ENCODE assay signal across 12 mouse cellular contexts in genomic region chr12:53841928-53842671, GRCm38 (mm10).
A peak's percentile ranks its signal among the peaks of the same experiment; 100 is the strongest.
DNase-seq lines count a peak whose midpoint lies in the region; ATAC-seq and TF ChIP-seq lines count a peak whose summit lies in the region.
"Had no signal": no experiment of that assay in that cellular context is flagged by ENCODE, and none has a peak within 500 bp of the region (broad histone marks: within the 10 kb centered on the region; RNA-seq: fewer than 3 reads in every experiment).

No protein-coding gene starts in this region.

- no peak for DNase-seq in liver, embryonic 13.5 days
- no peak for DNase-seq in liver, postnatal 0 days
- DNase-seq in brain, embryonic 14.5 days (ENCODE audit: low read depth) = peak; percentile 75
- DNase-seq in frontal cortex, postnatal 25 days (ENCODE audit: low spot score in 2 of 2) = peak; percentile 23 to 50
- DNase-seq in right cerebral cortex, postnatal 14 days = peak; percentile 43
- no peak for DNase-seq in urinary bladder, postnatal 36 days (ENCODE audit: low spot score in 2 of 2)
- no peak for DNase-seq in adipocyte (ENCODE audit: low spot score)
- DNase-seq: cerebellum, postnatal 36 days; gastrocnemius, postnatal 10 days; kidney, postnatal 10 days; spleen, adult 18-20 months had no signal

- H3K27ac ChIP-seq in liver, embryonic 13.5 days = no peak overlapping the region
- no peak overlapping the region for H3K27ac ChIP-seq in liver, postnatal 0 days (ENCODE audit: low read depth)

- H3K36me3 ChIP-seq in liver, embryonic 13.5 days = no peaks in the 10 kb centered on the region
- H3K36me3 ChIP-seq in liver, postnatal 0 days (replicated peaks; ENCODE audit: insufficient read depth, low read length) = no peaks in the 10 kb centered on the region

- no peaks in the 10 kb centered on the region for H3K27me3 ChIP-seq in liver, embryonic 13.5 days
- no peaks in the 10 kb centered on the region for H3K27me3 ChIP-seq in liver, postnatal 0 days (ENCODE audit: insufficient read depth, low read length)

- TF ChIP-seq CTCF in liver, postnatal 0 days (IDR thresholded peaks at IDR 0.05; ENCODE audit: low read depth) = no peak
- TF ChIP-seq CTCF in brain, embryonic 14.5 days (IDR thresholded peaks at IDR 0.05; ENCODE audit: borderline replicate concordance, extremely low read depth, insufficient read depth, insufficient read length) = no peak

- no peak for ATAC-seq in liver, embryonic 13.5 days (ENCODE audit: low read depth)
- no peak for ATAC-seq in liver, postnatal 0 days

- no peaks in the 10 kb centered on the region for H3K9me3 ChIP-seq in liver, embryonic 13.5 days (replicated peaks)
- H3K9me3 ChIP-seq in liver, postnatal 0 days (ENCODE audit: low read length) = no peaks in the 10 kb centered on the region

- peak overlapping the region; percentile 11; the same call in 1 of the 2 replicates for H3K4me2 ChIP-seq in liver, embryonic 13.5 days
- no peak overlapping the region for H3K4me2 ChIP-seq in liver, postnatal 0 days (ENCODE audit: low read depth, low read length)
- H3K4me2 ChIP-seq: midbrain, embryonic 11.5 days had no signal

- TF ChIP-seq EP300 in liver, postnatal 0 days (IDR thresholded peaks at IDR 0.05; ENCODE audit: low read depth) = no peak

- H3K4me3 ChIP-seq in liver, embryonic 13.5 days (replicated peaks) = no peak overlapping the region
- no peak overlapping the region for H3K4me3 ChIP-seq in liver, postnatal 0 days (ENCODE audit: low read depth, low read length)

- WGBS in liver, embryonic 13.5 days (ENCODE audit: insufficient replicate concordance) = 37% methylated on average over 16 of the region's 16 CpGs
- 47% methylated on average over 16 of the region's 16 CpGs for WGBS in liver, postnatal 0 days (ENCODE audit: insufficient replicate concordance)

- TF ChIP-seq POLR2A in brain, embryonic 14.5 days (IDR thresholded peaks at IDR 0.05; ENCODE audit: borderline replicate concordance, extremely low read depth, insufficient read depth, insufficient read length, poor library complexity, severe bottlenecking) = no peak

- H3K4me1 ChIP-seq in liver, embryonic 13.5 days (replicated peaks) = peaks cover 38% of the 10 kb centered on the region
- H3K4me1 ChIP-seq in liver, postnatal 0 days (ENCODE audit: insufficient read depth) = 0 out of 2 replicates have a peak, but pooled peaks cover 4% of the 10 kb centered on the region

- no peak overlapping the region for H3K9ac ChIP-seq in liver, embryonic 13.5 days
- no peak overlapping the region for H3K9ac ChIP-seq in liver, postnatal 0 days (replicated peaks)

Comparison
In these comparisons a context has a peak if more than half of its experiments do, and no peak if none do; other contexts are left out.
1. DNase-seq: peak in brain, embryonic 14.5 days (single experiment), frontal cortex, postnatal 25 days (2 of 2) and right cerebral cortex, postnatal 14 days (single experiment); none in liver, embryonic 13.5 days (single experiment), liver, postnatal 0 days (single experiment), urinary bladder, postnatal 36 days (0 of 2) and adipocyte (single experiment).